Mouse (Mus musculus): ENCODE measurements around the gene Eya3.

DNA sequence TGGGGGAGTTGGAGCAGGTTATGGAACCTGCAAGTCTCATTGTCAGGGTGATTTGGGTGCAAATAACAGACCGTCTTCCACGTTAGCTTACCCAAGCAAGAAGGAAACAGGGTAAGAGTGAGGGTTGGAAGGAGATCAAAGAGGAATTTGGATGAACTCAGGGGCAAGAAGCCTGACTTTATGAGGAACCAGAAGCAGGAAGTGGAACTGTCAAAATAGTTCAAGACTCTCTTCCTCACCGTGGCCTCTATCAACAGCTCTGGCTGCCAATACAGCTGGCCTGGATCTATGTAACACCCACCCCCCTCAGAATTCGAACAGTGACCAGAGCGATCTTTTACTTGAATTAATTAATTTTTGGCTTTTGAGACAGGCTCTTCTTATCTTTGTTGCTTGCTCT, 33.0 kb upstream of the Eya3 start:
- no peak for TF ChIP-seq CTCF (IDR thresholded peaks at IDR 0.05; ENCODE audit: low read depth, low read length)
- no peak for TF ChIP-seq POLR2A (IDR thresholded peaks at IDR 0.05; ENCODE audit: borderline replicate concordance, low read depth, low read length)

All from bone marrow macrophage, adult 2 months (primary cell).